14 mouse cellular contexts compared by ENCODE assay signal in the genomic region with DNA sequence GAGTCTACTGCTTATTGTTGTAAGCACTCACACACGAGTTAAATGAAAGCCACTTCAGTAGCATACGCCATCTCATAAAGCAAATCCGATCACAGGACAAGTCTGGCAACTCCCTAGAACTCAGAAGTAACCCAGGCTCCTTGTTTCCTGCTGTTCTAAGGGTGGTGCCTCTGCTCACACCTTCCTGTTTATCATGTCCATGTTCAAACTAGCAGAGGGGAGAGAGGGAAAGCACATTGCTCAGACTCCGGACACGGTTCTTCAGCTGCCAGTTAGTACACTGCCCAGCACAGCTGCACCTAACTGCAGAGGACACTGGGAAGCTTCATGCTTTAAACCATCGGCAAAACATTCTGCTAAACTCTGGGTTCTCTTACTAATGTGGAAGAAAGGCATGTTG.
"Had no signal": no experiment of that assay in that cellular context is flagged by ENCODE, and none has a peak within 500 bp of the region (broad histone marks: within the 10 kb centered on the region; RNA-seq: fewer than 3 reads in every experiment).

No protein-coding gene starts in this region.

- ATAC-seq: liver, postnatal 0 days; midbrain, embryonic 16.5 days had no signal

- H3K27ac ChIP-seq: limb, embryonic 15.5 days; liver, embryonic 13.5 days; midbrain, embryonic 12.5 days; neural tube, embryonic 13.5 days had no signal

- H3K4me1 ChIP-seq: liver, embryonic 13.5 days; midbrain, embryonic 12.5 days had no signal

- H3K4me3 ChIP-seq: limb, embryonic 15.5 days; liver, embryonic 13.5 days; midbrain, embryonic 12.5 days; neural tube, embryonic 13.5 days had no signal

- H3K4me2 ChIP-seq: limb, embryonic 15.5 days; liver, embryonic 13.5 days; midbrain, embryonic 12.5 days; neural tube, embryonic 13.5 days had no signal

- H3K9me3 ChIP-seq: limb, embryonic 15.5 days; liver, embryonic 13.5 days; midbrain, embryonic 12.5 days; neural tube, embryonic 13.5 days had no signal

- H3K36me3 ChIP-seq: limb, embryonic 15.5 days; liver, embryonic 13.5 days; midbrain, embryonic 12.5 days; neural tube, embryonic 13.5 days had no signal

- H3K27me3 ChIP-seq: limb, embryonic 15.5 days; liver, embryonic 13.5 days; midbrain, embryonic 12.5 days; neural tube, embryonic 13.5 days had no signal

- DNase-seq: kidney, adult 8-10 months; kidney, postnatal 25 days; layer of hippocampus, postnatal 36 days; liver, embryonic 13.5 days; liver, postnatal 0 days; retina, postnatal 1 day; right cerebral cortex, postnatal 4 days; spleen, adult 18-20 months; thymus, adult 18-20 months; thymus, postnatal 14 days had no signal

- H3K9ac ChIP-seq: limb, embryonic 15.5 days; liver, embryonic 13.5 days; liver, postnatal 0 days; midbrain, embryonic 12.5 days; neural tube, embryonic 13.5 days had no signal
